Mouse (Mus musculus): ENCODE measurements at regions not wholly inside any gene's neighbourhood (a gene's known extent, or its start where the extent isn't known, plus 50 kb on each side); places are given as distances from the start of the nearest gene placed in this dataset.
A peak's percentile ranks its signal among the peaks of the same experiment; 100 is the strongest.

- TF ChIP-seq CTCF (IDR thresholded peaks at IDR 0.05; ENCODE audit: borderline replicate concordance, insufficient read depth, low read depth, low read length) (no peak), POLR2A (IDR thresholded peaks at IDR 0.05; ENCODE audit: borderline replicate concordance, insufficient read depth, low read length) (no peak)
- H3K27me3 ChIP-seq (ENCODE audit: control insufficient read depth, insufficient read depth, low read length): no peaks in the 10 kb centered on the region
- 90% methylated on average over 3 of the region's 3 CpGs for WGBS
- no peak overlapping the region for H3K4me3 ChIP-seq (replicated peaks; ENCODE audit: insufficient read depth, low read depth, low read length)
- H3K27ac ChIP-seq (ENCODE audit: insufficient read depth, low read length): no peak overlapping the region
- no peaks in the 10 kb centered on the region for H3K4me1 ChIP-seq (ENCODE audit: control insufficient read depth, insufficient read depth, low read length)
- DNase-seq: no peak
These were observed 225.5 kb downstream of the 1700129C05Rik start for GRCm38 (mm10) chr14:58917228-58917627.

- DNase-seq: no peak
- H3K4me1 ChIP-seq (ENCODE audit: control insufficient read depth, insufficient read depth, low read length): no peaks in the 10 kb centered on the region
- H3K27ac ChIP-seq (ENCODE audit: insufficient read depth, low read length): no peak overlapping the region
- H3K27me3 ChIP-seq (ENCODE audit: control insufficient read depth, insufficient read depth, low read length): no peaks in the 10 kb centered on the region
- 95% methylated on average over 3 of the region's 3 CpGs for WGBS
- TF ChIP-seq POLR2A (IDR thresholded peaks at IDR 0.05; ENCODE audit: borderline replicate concordance, insufficient read depth, low read length): no peak
- TF ChIP-seq CTCF (IDR thresholded peaks at IDR 0.05; ENCODE audit: borderline replicate concordance, insufficient read depth, low read depth, low read length): peak; percentile 12; the same call in 1 of the 2 replicates
- no peak overlapping the region for H3K4me3 ChIP-seq (replicated peaks; ENCODE audit: insufficient read depth, low read depth, low read length)
These were observed 227.8 kb downstream of the 1700129C05Rik start for GRCm38 (mm10) chr14:58914937-58915336.

- Histone ChIP-seq H3K4me1 (ENCODE audit: control insufficient read depth, insufficient read depth, low read length) (no peaks in the 10 kb centered on the region), H3K27ac (ENCODE audit: insufficient read depth, low read length) (no peak overlapping the region), H3K4me3 (replicated peaks; ENCODE audit: insufficient read depth, low read depth, low read length) (no peak overlapping the region), H3K27me3 (ENCODE audit: control insufficient read depth, insufficient read depth, low read length) (no peaks in the 10 kb centered on the region)
- no peak for TF ChIP-seq CTCF (IDR thresholded peaks at IDR 0.05; ENCODE audit: borderline replicate concordance, insufficient read depth, low read depth, low read length)
- TF ChIP-seq POLR2A (IDR thresholded peaks at IDR 0.05; ENCODE audit: borderline replicate concordance, insufficient read depth, low read length): no peak
- no peak for DNase-seq
- 100% methylated on average over 1 of the region's 1 CpGs for WGBS
These were observed 231.8 kb downstream of the 1700129C05Rik start for GRCm38 (mm10) chr14:58910846-58911245.

- Histone ChIP-seq H3K27me3 (ENCODE audit: control insufficient read depth, insufficient read depth, low read length) (no peaks in the 10 kb centered on the region), H3K27ac (ENCODE audit: insufficient read depth, low read length) (no peak overlapping the region), H3K4me3 (replicated peaks; ENCODE audit: insufficient read depth, low read depth, low read length) (no peak overlapping the region), H3K4me1 (ENCODE audit: control insufficient read depth, insufficient read depth, low read length) (no peaks in the 10 kb centered on the region)
- 70% methylated on average over 3 of the region's 3 CpGs for WGBS
- TF ChIP-seq POLR2A (IDR thresholded peaks at IDR 0.05; ENCODE audit: borderline replicate concordance, insufficient read depth, low read length) (no peak), CTCF (IDR thresholded peaks at IDR 0.05; ENCODE audit: borderline replicate concordance, insufficient read depth, low read depth, low read length) (no peak)
- DNase-seq: no peak
These were observed 234.8 kb downstream of the 1700129C05Rik start for GRCm38 (mm10) chr14:58907932-58908331.

GRCm38 (mm10) chr14:58907359-58907758, 235.3 kb downstream of the 1700129C05Rik start:
- Histone ChIP-seq H3K4me3 (replicated peaks; ENCODE audit: insufficient read depth, low read depth, low read length) (no peak overlapping the region), H3K27ac (ENCODE audit: insufficient read depth, low read length) (no peak overlapping the region), H3K27me3 (ENCODE audit: control insufficient read depth, insufficient read depth, low read length) (no peaks in the 10 kb centered on the region), H3K4me1 (ENCODE audit: control insufficient read depth, insufficient read depth, low read length) (no peaks in the 10 kb centered on the region)
- no peak for TF ChIP-seq CTCF (IDR thresholded peaks at IDR 0.05; ENCODE audit: borderline replicate concordance, insufficient read depth, low read depth, low read length)
- TF ChIP-seq POLR2A (IDR thresholded peaks at IDR 0.05; ENCODE audit: borderline replicate concordance, insufficient read depth, low read length): no peak
- no peak for DNase-seq
- WGBS: 62% methylated on average over 3 of the region's 3 CpGs

- TF ChIP-seq CTCF (IDR thresholded peaks at IDR 0.05; ENCODE audit: borderline replicate concordance, insufficient read depth, low read depth, low read length) (no peak), POLR2A (IDR thresholded peaks at IDR 0.05; ENCODE audit: borderline replicate concordance, insufficient read depth, low read length) (no peak)
- Histone ChIP-seq H3K27me3 (ENCODE audit: control insufficient read depth, insufficient read depth, low read length) (no peaks in the 10 kb centered on the region), H3K4me1 (ENCODE audit: control insufficient read depth, insufficient read depth, low read length) (no peaks in the 10 kb centered on the region), H3K27ac (ENCODE audit: insufficient read depth, low read length) (no peak overlapping the region), H3K4me3 (replicated peaks; ENCODE audit: insufficient read depth, low read depth, low read length) (no peak overlapping the region)
- 63% methylated on average over 4 of the region's 4 CpGs for WGBS
- no peak for DNase-seq
These were observed 236.1 kb downstream of the 1700129C05Rik start for GRCm38 (mm10) chr14:58906631-58907030.

GRCm38 (mm10) chr14:58868176-58868949, 274.3 kb downstream of the 1700129C05Rik start:
- H3K27ac ChIP-seq (ENCODE audit: insufficient read depth, low read length): no peak overlapping the region
- no peaks in the 10 kb centered on the region for H3K4me1 ChIP-seq (ENCODE audit: control insufficient read depth, insufficient read depth, low read length)
- TF ChIP-seq CTCF (IDR thresholded peaks at IDR 0.05; ENCODE audit: borderline replicate concordance, insufficient read depth, low read depth, low read length): no peak
- no peak for TF ChIP-seq POLR2A (IDR thresholded peaks at IDR 0.05; ENCODE audit: borderline replicate concordance, insufficient read depth, low read length)
- DNase-seq: no peak
- H3K27me3 ChIP-seq (ENCODE audit: control insufficient read depth, insufficient read depth, low read length): no peaks in the 10 kb centered on the region
- 53% methylated on average over 14 of the region's 14 CpGs for WGBS
- H3K4me3 ChIP-seq (replicated peaks; ENCODE audit: insufficient read depth, low read depth, low read length): no peak overlapping the region

GRCm38 (mm10) chr14:58867396-58868107, 275.1 kb downstream of the 1700129C05Rik start:
- WGBS: 20% methylated on average over 13 of the region's 13 CpGs
- Histone ChIP-seq H3K27ac (ENCODE audit: insufficient read depth, low read length) (no peak overlapping the region), H3K4me1 (ENCODE audit: control insufficient read depth, insufficient read depth, low read length) (no peaks in the 10 kb centered on the region), H3K4me3 (replicated peaks; ENCODE audit: insufficient read depth, low read depth, low read length) (no peak overlapping the region), H3K27me3 (ENCODE audit: control insufficient read depth, insufficient read depth, low read length) (no peaks in the 10 kb centered on the region)
- TF ChIP-seq CTCF (IDR thresholded peaks at IDR 0.05; ENCODE audit: borderline replicate concordance, insufficient read depth, low read depth, low read length): no peak
- TF ChIP-seq POLR2A (IDR thresholded peaks at IDR 0.05; ENCODE audit: borderline replicate concordance, insufficient read depth, low read length): no peak
- DNase-seq: no peak
